Mouse (Mus musculus) retina, postnatal 7 days (tissue): ENCODE data around the gene Rora.

Experiments used
- DNase-seq: peaks from one replicate; pipeline ENCODE4 v3.0.0-alpha.2; 2012; ENCODE audit warnings: low read depth, low spot score

Rora gene

DNA sequence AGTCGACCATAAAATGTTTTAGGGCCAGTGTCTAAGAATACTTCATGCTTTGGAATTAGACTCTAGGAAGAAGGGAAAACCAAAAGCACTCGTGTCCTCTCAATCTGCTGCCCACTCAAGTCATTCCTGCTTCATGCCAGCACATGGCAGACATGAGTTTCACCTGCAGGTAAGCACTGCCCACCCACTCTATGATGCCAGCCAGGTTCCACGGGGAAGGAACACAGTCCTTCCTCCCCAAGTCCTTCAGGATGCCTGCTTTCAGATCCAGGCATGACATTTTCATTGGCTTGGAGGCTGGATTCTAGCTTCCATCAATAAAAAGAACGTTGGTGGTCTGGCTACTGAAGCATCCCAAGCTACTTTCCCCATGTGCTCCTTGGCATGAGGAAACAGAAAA is 166.4 kb downstream of the Rora start:
- no peak for DNase-seq

DNA sequence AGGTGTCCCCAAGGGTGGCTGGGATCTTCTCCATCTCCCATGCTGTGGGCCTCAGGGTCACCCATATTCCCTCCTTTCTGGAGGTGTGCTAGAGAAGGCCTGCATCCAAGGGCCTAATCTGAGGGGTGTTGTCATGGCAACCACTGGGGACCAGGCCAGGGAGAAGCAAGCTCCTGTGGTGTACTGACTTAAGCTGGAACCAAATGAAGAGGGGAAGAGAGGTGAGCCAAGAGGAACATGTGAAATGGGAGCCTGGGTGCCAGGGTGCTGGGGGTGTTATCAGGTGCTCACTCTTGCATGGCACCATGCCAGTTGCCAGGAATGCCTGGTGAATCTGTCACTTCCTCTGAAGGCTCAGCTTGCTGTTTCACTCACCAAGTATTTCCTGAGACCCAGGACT is 166.9 kb downstream of the Rora start:
- DNase-seq, result no peak

DNA sequence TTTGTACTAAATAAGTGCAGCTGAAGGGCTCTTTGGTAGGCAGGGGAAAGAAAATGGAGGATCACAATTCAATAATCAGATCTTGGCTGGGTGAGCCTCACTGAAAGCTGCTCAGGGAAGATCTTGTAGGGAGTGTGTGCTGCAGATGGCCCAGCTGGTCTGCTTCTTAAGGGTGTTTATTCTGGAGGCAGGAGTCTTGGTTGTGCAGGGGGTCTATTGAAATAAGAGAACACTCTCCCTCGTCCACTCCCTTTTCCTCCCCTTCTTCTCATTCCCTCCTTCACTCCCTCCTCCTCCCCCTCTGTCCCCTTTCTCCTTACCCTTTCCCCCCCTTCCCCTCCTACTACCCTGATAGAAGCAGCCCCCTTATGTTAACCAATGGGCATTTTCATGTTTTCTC is 167.8 kb downstream of the Rora start:
- DNase-seq, result no peak

DNA sequence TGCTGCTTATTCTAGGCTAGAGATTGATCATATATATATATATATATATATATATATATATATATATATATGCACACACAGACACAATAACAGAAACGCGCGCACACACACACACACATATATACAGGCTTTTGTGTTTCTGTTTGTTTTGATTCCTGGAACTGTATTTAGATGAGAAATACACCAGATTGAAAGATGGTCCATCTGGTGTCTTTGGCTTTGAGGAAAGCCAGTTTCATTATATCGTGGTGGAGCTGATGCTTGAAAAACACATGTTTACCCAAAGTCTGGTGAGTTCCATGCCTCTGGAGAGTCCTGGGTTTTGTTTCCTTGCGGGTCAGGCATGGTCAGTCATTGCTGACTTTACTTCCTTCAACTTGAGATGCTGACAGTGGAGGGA is 169.7 kb downstream of the Rora start:
- no peak for DNase-seq

DNA sequence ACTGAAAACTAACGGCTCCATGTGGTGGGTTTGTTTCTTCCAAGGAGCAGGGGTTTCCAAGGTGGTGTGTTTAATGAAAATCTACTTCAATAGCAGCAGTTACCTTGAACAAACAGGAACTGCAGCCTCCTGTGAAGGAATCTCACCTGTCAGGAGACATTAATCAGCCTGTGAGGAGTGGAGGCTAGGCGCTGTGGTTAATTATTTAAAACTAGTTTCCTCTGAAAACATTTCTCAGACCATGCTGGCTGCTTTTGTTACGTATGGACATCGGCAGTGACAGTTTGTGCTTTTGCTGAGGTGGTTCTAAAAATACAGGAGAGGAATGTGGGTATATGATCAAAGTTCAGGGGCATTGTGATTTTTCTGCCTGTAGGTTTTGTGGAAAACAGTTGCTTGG is 171.5 kb downstream of the Rora start:
- DNase-seq, result no peak

DNA sequence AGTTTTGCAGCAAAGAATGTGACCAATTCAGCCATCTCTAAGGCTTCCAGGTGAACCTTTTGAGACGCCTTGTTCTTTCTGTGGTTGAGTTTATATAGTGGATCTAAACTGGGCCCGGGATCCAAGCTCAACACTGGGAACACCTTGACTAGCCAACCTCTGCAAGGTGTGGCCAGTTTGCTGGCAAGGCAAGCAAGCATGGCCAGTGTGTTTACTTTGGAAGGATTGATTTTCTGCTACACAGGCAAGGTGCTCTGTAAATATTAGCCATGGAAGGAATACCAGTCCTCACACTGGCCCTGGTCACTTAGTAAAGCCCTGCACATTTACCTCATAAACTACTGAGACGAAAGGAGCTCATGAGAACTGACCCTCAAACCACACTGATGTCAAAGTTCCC is 172.3 kb downstream of the Rora start:
- DNase-seq, result no peak

DNA sequence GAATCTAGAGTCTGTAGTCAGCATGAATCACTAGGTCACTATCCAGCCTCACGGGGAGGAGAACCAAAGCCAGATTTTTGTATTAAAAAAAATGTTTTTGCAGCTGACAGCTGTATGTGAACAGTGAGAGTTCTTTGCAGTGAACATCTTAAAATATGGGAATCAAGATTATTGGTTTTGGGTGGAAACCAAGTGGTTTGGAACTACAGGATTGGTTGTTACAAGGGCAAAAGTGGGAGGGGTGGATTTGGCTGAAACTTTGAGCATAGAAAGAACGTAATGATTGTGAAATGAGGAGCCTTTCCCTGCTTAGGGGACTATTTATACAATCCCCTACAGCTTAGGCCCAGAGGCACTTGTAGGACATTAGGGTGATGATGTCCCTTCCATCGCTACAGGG is 173.9 kb downstream of the Rora start:
- DNase-seq, result no peak

DNA sequence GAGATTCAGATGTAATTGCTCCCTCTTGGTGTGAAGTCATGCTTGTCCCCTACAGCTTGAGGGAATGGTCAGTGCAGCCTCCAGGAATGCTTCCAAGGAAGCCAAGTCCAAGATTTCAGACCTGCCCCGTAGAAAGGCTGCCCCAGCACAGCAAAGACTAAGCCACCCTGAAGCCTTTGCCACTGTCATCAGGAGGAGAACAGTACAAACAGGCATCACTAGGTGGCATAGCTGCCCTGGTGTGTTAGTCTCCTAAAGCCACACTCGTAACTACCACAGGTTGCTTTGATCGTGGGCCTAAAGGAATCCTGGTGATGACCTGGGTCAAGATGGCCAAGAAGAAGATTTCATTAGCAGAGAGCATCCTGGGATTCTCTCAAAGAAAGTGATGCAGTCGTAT is 176.3 kb downstream of the Rora start:
- no peak for DNase-seq

DNA sequence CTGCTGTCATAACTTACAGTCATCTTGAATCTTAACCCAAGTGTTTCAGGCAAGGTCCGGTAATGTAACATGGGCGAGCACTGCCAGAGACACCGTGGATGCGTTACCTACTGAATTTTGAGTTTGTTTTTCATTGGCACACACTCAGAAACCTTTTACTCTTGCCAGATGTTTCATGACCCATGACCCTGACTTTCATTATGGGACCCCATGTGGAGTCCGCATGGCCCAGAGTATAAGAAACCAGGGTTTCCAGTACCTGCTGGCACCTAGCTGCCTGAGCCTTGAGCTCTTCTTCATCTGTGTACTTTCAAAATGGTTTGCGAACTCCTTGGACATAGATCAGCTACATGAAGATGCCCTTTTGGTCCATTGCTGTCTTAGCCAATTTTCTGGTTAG is 179.7 kb downstream of the Rora start:
- DNase-seq, result no peak

DNA sequence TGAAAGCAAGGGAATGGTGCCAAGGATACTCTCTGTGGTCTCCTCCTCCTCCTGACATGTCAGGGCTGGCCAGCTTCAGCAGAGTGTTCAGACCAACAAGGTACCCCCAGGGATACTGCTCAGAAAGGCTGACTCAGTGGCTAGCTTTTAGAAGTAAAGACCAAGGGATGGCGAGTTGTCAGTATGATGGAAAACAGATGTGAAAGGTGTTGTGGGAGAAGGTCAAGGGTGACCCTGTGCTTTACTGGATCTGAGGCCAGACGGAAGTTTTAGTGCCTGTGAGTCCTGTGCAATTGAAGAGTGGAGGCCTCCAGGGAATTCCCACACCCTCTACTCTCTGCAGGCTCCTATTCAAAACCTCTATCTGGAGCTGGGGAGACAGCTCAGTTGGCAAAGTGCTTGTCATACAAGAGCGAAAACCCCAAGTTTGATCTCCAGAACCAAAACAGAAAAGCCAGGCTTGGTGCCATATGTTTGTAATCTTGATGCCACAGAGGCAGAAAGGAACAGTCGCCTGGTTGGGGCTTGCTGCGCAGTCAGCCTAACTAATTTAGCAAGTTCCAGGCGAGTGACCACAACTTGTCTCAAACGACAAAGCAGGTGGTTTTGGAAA is 181.6 kb downstream of the Rora start:
- DNase-seq, result no peak

DNA sequence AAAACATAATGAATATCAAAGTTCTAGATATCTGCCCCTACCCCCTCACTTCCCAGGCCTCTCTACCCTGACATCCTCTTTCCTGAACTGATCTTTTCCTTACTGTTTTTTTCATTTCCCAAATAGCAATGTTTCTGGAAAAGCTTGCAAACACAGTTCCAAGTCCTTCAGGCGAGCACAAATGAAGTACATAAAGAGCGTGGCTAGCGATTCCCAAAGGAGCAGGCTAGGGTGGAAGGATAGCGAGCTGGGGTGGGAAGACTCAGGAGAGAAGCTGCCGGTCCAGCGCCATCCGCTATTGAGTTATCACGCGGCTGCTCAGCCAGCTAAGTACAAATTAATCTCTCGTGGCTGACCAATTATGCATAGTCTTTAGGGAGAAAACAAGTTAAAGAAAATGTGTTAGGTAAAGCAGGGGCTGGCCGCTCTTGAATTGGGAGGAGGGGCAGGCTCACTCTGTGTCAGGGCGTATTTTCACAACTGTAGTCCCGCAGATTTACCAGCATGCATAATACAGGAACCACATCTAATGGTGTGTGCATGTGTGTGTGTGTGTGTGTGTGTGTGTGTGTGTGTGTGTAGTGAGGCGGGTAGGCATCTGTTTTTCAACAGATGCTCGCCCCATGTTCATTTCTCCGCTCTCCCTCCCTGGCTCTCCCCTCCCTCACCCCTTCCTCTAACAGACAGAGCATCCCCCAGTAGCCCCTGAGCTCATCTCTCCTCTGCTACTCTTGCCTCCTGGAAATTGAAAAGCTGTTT is 188.7 kb downstream of the Rora start:
- peak; percentile 6 for DNase-seq

DNA sequence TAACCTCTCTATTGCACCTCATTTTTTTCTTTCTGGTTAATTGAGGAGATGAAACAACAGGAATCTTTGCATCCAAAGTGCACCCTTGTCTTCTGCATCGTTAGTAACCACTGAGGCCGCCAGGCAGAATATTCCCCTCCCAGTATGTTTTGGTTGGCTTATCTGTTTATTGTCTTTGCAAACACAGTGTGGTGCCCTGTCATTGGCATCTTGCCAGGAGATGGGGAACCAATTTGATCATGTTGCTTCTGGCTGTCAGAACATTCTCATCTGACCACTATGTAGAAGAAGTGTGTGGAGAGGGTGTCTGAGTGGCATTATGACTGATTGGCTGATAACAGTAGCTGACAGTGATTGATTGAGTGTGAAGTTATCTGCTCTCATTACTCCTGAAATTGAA is 192.0 kb downstream of the Rora start:
- no peak for DNase-seq

DNA sequence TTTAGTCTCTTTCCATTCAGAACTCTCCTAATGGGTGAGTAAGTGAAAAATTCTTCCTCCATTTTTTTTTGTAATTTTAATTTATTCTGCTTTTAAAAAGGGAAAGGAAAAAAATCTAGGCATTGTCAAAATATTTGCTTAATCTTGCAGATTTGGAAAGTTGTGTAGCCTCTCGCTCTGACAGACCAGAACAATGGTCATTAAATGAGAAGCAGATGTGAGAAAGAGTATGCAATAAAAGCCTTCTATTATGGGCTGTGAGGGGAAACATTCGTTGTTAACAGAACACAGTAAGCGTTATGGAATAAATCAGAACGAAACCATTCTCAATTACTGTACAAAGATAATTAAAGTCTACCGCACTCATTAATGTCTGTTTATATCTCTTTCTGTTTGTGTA is 196.7 kb downstream of the Rora start:
- DNase-seq, result no peak

DNA sequence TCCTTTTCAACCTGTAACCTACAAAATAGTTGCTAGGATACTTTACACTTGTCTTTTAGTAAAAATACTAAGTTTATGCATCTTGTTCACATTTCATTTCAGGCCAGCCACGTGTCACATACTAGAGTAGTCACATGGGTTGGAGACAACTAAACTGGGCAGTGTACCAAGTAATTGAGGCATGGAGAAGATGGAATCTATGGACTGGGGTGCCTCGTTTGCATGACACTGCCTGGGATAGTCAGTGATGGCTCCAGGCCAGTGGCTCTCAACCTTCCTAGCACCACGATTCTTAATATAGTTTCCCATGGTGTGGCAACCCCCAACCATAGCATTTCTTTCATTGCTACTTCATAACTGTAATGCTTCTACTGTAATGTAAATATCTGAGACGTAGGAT is 198.6 kb downstream of the Rora start:
- no peak for DNase-seq

DNA sequence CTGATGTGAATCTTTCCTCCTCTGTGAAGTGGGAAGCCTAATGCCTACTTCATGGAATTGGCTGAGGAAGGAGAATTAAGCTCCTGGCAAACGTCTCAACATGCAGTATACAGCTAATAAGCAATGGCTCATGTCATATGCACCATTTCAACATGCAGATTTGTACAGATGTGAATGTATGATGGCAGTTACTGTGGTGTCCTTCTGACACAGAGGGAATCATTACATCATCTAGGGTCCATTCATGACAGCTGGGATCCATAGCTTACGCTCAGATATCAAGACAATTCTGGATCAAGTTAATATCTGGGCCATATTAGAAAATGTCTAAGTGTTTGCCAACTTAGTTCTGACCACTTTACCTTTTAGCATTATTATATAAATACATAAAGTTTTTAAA is 199.3 kb downstream of the Rora start:
- no peak for DNase-seq

DNA sequence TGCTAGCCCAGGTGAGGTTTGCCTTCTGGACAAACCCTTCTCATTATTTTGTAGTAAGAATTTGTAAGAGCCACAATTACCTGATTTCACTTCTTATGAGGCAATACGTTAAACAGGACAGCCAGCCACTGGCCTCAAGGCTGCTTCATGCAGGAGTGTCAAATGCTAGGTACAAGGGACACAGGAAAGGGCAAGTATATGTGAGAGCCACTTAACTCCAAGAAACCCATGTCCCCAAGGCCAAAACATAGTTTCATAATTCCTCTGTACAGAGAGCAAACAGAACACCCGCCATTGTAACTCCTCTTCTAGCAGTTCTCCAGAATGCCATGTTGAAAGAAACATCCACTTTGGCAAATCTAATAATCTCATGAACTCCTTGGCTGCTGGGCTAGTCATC is 205.9 kb downstream of the Rora start:
- no peak for DNase-seq

DNA sequence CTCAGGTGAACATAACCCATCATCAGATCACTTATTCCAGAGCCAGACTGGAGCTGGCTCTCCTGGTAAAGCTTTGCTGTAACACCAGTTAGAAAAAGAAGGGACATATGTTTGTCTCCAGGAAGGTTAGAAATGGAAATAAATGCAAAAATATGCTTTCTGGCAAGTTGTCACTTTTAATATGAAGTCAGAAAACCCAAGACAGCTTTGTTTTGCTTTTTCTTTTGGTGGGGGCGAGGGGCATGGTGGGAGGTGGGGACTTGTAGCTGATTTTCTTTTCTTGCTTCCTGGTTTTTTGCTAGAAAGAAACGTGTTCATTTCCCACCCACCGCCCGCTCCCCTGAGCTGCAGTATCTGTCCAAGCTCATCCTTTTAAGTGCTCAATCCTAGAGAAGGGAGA is 212.7 kb downstream of the Rora start:
- no peak for DNase-seq

DNA sequence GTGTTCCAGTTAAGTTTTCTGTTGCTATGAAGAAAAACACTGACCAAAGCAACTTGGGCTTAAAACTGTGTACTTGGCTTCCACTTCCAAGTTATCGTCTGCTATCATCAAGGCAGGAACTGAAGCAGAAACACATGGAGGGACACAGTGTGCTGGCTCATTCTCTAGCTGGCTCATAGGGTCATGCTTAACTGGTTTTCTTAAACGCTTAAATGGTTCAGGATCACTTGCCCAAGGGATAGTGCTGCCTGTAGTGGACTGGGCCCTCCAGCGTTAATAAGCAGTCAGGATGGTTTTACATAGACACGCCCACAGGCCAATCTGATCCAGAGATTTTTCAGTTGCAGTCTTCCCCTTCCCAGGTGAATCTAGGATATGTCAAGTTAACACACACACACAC is 220.3 kb downstream of the Rora start:
- no peak for DNase-seq

DNA sequence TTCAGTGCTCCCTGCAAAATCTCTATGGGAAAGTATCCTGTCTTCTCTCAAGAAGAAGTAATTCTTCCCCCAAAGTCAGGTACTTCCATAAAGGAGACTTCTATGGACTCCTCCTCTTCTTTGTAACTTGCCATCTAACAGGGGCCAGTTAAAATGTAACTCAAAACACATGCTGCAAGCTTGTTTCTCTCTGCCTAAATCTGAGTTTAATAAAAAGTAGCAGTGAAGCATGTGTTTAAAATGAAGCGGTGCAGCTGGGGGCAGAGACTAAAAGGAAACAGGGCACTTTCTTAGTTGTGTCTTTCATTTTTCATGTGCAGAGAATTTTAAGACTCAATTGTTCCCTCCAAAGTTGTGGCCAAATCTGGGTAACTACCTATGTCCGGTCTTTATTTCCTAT is 221.0 kb downstream of the Rora start:
- no peak for DNase-seq

DNA sequence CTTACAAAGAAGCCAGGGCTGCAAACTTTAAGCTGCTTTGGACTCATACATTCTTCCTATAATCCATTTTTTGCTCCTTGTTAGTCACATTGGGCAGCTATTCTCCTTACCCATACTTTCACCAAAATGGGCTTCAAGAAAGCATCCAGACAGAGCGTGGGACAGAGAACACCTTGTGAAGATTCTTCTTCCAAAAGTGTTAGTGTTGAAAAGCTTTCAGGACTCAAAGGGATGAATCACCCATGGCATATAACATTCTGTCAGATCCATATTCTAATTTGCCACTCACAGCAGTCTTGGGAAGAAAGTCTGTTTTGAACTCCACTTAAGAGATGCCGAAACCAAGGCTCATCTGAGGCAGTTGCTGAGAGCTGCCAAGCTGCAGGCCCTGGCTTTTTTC is 222.2 kb downstream of the Rora start:
- DNase-seq, result no peak

DNA sequence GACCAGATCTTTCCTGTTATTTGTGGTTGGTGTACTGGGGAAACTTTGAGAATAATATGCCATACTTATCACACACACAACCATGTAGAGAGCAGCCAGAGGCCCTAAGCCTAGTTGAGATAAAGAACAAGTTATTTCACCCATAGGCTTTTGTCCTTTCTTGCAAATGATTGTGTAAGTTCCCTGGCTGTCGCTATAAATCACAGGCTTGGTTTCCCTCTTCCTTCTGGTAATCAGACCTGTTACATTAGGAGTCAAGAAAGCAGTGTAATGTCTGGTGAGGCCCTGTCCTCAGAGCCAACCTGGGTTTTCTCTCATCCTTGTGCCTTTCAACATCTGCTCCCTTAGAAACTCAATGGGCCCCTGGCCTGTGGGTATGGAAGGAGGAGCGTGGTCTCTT is 222.7 kb downstream of the Rora start:
- no peak for DNase-seq

DNA sequence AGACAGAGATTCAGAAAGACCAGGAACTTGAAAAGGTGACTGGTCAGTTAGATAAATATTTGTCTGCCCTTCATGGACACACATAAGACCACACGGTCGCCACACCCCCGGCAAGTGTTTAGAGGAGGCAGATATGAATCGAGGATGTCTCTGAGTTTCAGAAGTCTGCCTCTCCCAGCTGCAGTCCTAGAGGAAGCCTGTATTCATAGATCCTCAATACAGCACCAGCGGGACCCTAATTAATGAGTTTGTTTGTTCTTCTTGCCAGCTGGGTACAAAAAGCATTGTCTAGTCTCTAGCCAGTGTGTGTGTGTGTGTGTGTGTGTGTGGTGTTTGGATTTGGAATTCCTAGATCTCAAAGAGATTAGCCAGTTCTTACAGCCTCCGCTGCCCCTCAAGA is 228.3 kb downstream of the Rora start:
- peak; percentile 21 for DNase-seq

DNA sequence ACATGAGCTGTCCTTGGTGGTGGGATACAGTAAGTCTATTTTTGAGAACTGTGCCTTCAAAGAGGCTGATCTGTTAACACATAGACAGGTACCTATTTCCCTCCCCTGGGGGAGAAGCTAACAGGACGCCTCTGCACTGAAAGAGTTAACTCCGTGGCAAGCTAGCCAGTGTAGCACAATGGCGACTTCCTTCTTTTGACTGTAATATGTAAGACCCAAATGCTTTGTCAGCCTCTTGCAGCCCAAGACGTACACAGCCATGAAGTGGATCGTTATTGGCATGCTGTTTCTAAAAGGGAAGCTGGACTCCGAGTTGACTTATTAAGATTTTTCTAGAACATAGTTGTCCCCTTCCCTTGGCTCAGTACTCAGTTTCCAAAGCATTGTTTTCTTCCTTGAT is 229.4 kb downstream of the Rora start:
- DNase-seq, result no peak

DNA sequence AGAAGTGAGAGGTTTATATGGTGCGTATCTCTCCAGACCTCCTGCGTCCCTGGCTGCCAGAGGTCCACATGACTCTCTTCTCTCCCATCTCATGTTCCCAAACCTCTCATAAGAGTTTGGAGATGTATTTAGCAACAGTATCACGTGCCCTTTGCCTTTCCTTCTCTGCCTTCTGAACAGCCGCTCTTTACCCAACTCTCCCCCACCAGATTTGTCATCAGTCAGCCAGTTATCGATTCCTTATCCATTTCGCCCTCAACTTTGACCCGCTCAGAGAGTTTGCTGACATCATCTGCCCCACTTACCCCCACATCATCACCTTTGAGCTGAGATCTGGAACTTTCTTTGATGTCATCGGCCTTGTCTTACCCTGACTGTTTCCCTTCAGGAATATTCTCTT is 230.1 kb downstream of the Rora start:
- no peak for DNase-seq
